Mouse (Mus musculus) frontal cortex, adult (tissue): ENCODE results near the gene Dip2b.

Experiments used
- ATAC-seq: cut with Nextera tagmentation; 2 replicates; pipeline ENCODE4 v1.9.2; 2017; ENCODE audit warnings: mild to moderate bottlenecking, moderate library complexity, mixed read lengths; ENCODE audit not compliant: low TSS enrichment

Dip2b gene

GRCm38 (mm10) chr15:100082733-100083132 is 44.3 kb downstream of the Dip2b start:
- no peak for ATAC-seq

DNA sequence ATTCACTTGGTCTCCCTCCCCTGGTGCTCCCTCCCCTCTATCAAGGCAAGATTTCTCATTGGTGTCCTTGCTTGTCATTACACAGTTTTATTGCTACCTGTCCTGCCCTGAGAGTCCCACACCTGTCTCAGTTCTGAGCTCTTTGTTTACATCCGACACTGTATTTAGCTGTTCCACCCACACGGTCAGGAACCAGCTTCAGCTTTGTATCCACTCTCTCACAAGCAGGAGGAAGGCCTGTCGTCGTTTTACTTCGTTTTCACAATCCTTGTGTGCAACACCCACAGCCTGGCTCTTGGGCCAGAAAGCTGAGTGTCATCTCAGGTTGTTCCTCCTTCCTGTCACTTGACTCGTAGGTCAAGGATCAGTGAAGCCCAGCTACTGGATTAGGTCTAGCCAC is 45.4 kb downstream of the Dip2b start:
- ATAC-seq = no peak

DNA sequence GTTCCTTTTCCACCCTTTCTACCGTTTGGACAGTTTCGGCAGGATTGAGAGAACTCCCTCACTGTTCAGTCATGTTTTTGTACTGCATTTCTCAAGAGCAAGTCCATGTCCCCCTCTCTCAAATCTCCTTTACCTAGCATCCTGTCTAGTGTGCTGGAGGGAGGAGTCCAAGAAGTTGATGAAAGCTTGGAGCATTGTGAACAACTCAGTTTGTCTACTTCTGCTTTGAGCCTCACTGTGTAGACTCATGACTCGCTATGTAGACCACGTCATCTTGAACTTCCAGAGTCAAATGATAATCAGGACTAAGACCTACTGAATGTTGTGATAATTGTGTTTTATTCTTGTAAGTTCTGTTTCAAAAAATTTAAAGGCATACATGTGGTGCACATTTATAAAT is 46.4 kb downstream of the Dip2b start:
- no peak for ATAC-seq

GRCm38 (mm10) chr15:100088021-100088420 is 49.6 kb downstream of the Dip2b start:
- ATAC-seq = peak; percentile 33; the same call in 1 of the 2 replicates

- ATAC-seq = peak; percentile 38
Measured at GRCm38 (mm10) chr15:100089645-100090053, 51.2 kb downstream of the Dip2b start.

GRCm38 (mm10) chr15:100091818-100092217 is 53.4 kb downstream of the Dip2b start:
- ATAC-seq = peak; percentile 4; the same call in 1 of the 2 replicates

DNA sequence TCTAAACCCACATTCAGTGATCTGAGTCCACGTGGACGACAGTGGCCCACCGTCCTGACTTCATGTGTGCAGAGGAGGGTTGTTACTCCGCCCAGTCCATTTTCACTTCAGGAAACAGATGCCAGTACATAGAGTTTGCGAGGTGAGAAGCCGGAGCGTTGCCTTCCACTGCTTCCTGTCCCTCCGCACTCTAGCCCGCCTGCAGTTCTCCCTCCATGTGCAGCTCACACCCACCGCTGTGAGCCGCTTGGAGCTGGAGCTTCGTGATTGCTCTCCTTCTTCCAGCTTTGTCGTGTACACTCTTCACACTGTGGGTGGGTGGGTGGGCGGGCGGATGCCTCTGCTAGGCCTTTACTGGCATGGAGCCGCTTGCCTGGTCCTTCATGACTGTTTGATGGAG is 53.8 kb downstream of the Dip2b start:
- ATAC-seq = peak; percentile 75

- peak; percentile 33; the same call in 1 of the 2 replicates for ATAC-seq
Measured at GRCm38 (mm10) chr15:100096587-100097428, 58.3 kb downstream of the Dip2b start.

- no peak for ATAC-seq
Measured at GRCm38 (mm10) chr15:100100336-100100735, 61.9 kb downstream of the Dip2b start.

DNA sequence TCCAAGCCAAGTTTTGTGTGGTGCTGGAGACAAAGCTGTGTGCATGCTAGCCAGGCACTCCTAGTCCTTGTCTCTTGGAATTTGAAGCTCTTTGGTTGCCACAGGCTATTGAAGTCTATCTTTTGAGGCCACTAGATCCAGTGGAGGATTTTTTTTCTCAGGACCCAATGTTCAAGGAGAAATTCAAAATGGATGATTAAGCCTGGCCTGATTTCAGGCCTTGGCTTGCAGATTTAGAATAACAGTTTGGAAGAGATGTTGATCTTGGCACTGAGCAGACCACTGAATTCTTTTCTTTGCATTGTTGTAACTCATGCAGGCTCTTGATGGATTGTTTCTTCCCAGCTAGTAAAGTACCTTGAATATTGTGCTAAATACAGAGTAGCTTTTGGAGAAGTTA is 62.7 kb downstream of the Dip2b start:
- no peak for ATAC-seq

DNA sequence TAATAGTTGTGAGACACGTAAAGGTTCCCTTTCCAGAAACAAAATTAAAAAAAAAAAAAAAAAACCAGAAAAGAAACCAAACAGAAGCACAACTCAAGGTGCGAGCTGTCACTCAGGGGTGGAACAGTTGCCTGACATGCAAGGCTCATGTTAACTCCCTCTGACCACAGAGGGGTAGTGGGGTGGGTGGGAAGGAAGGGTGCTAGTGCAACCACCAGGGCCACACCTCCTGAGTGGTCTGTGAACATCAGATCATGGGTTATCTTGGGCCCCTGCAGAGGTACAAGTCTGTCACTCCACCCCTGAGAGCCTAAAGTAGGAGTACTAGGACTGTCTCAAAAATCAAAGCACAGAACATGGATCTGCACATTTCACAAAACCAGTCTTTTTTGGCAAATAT is 65.7 kb downstream of the Dip2b start:
- no peak for ATAC-seq

DNA sequence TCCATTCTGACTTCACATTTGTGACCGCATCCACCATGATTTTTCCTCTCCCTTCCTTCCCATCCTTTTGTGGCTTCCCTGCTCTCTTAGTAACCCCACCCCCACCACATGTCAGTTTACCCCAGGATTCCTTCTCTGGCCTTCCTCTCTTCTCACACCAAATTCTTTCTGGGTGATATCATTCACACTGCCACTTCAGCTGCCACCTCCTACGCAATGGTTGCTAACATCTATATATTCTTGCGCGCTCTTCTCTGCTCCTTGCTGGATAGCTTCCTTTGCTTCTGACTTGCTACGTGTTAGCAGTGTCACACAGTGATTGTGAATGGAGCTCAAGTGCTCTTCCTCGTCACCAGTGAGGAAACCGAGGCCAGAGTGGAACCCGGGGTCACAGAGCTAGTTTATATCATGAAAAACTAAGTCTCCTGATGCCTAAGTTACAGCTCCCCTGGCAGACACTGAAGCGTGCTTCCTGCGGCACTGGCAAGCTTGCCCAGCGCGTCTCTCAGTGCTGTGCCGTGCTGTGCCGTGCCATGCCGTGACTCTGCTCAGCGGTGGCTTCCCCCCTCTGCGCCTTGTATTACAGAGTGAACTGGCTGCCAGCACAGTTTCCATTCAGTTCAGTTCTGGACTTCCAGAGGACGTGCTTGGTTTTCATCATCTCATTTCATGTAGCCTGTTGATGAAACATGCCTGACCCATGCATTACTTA is 69.8 kb downstream of the Dip2b start:
- ATAC-seq = peak; percentile 69

DNA sequence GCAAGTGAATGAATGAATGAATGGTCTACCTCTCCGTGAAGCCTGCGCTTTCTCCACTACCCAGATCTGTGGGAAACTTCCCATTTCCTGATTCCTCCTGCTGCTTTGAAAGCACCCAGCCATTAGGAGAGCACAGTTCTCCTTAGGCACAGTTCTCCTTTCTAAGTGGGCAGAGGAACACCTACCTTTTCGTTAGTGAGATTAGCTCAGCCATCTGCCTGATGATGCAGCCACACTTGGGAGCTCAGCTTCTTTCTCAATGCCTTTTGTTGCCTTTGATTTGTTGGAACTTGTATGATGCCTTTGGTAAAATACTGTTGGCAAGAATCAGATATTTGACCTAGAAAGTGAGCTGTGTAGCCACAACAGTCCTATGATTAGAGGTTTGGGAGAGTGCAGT is 71.5 kb downstream of the Dip2b start:
- ATAC-seq = peak; percentile 56

DNA sequence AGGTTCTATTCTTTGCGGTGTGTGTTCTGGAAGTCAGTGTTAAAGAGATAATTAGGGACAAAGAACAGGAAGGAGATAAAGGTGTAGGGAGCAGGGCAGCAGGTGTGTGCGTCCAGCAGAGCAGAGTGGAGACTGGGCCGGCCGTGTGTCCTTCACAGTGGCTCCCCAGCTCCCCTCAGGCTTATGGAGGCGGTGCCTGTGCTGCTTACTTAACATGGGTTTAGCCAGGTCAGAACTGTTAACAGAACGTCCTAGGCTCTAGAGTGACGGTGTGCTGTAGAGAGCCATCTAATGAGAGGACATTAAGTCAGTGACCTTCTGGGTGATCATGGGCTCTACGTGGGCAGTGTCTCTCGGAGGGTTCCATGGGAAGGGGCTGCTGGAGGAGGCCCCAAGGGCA is 73.4 kb downstream of the Dip2b start:
- ATAC-seq = no peak

- ATAC-seq = no peak
Measured at GRCm38 (mm10) chr15:100112309-100112966, 74.0 kb downstream of the Dip2b start.

- no peak for ATAC-seq
Measured at GRCm38 (mm10) chr15:100113343-100114275, 75.1 kb downstream of the Dip2b start.

GRCm38 (mm10) chr15:100115416-100115815 is 77.0 kb downstream of the Dip2b start:
- ATAC-seq = peak; percentile 53; the same call in 1 of the 2 replicates

GRCm38 (mm10) chr15:100116325-100116724 is 77.9 kb downstream of the Dip2b start:
- no peak; the same call in 1 of the 2 replicates for ATAC-seq

DNA sequence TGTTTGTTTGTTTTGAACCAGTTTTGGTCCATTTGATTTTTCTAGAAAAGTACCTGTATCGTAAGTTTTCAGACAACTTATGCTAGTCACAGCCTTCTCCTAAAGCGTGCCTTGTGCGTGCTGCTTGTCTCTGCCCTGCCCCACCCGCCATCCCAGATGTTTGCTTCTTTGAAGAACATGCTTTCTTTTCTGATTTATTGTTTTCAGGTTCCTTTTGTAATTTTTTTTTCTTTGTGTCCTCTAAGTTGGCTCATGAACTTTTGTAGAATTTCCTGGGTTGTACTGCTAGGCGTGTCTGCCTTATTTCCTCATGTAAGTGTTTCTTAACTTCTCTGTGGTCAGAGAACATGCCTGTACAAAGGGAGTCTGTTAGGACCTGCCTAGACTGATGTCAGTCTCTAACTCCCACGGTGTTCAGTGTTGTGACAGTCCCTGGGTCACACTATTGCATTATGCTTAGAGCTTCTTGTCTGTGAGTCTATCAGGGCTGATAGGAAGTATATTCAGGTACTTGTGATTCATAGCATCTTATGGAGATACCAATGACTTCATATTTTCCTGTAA is 80.8 kb downstream of the Dip2b start:
- no peak for ATAC-seq

DNA sequence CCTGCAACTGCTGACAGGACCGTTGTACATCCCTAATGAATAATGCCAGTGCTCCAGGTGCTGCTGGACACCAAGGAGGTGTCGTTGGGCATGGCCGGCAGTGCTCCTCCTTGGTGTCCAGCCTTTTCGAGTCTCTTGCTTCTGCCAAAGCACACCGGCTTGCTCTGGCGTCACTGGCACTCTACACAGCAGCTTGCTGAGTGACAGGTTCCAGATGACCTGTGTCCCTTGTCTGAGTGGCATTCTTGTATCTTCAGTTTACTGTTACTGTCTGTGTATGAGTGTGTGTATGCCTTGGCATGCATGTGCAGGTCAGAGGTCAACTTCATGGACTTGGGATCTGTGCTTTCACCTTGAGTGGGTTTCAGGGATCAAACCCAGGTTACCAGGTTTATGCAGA is 83.0 kb downstream of the Dip2b start:
- no peak for ATAC-seq

- ATAC-seq = no peak
Measured at GRCm38 (mm10) chr15:100123867-100124266, 85.4 kb downstream of the Dip2b start.
